Mouse (Mus musculus) hindbrain, embryonic 12.5 days (tissue): ENCODE results near the gene Hadhb. TPM values are rescaled to one million over a fixed set of nuclear protein-coding genes. Genes with fewer than 3 reads are reported as not detected.

Experiments
- ATAC-seq: fragments of 200-750 bp; cut with Nextera tagmentation; 2 replicates; pipeline ENCODE4 v1.8.0; 2017; ENCODE audit warnings: moderate TSS enrichment; ENCODE audit not compliant: low FRiP score
- H3K27ac ChIP-seq: fragments of 300-500 bp; sonication (generic); 2 replicates; pipeline ENCODE4 v1.5.1; 2016; ENCODE audit warnings: mild to moderate bottlenecking
- H3K27me3 ChIP-seq: fragments of 300-500 bp; sonication (generic); 2 replicates; pipeline ENCODE4 v1.6.1; 2016; ENCODE audit warnings: mild to moderate bottlenecking
- H3K36me3 ChIP-seq: fragments of 300-500 bp; sonication (generic); 2 replicates; pipeline ENCODE4 v1.6.1; 2016; ENCODE audit warnings: mild to moderate bottlenecking
- H3K4me1 ChIP-seq: fragments of 300-500 bp; sonication (generic); 2 replicates; pipeline ENCODE4 v1.6.1; 2016
- H3K4me2 ChIP-seq: fragments of 300-500 bp; sonication (generic); replicated peaks from 2 replicates; pipeline ENCODE4 v1.6.1; 2016; ENCODE audit warnings: mild to moderate bottlenecking
- H3K4me3 ChIP-seq: fragments of 300-500 bp; sonication (generic); 2 replicates; pipeline ENCODE4 v1.5.1; 2016; ENCODE audit warnings: mild to moderate bottlenecking
- H3K9ac ChIP-seq: fragments of 300-500 bp; sonication (generic); 2 replicates; pipeline ENCODE4 v1.6.1; 2016; ENCODE audit warnings: mild to moderate bottlenecking, moderate library complexity
- H3K9me3 ChIP-seq: fragments of 300-500 bp; sonication (generic); replicated peaks from 2 replicates; pipeline ENCODE4 v1.6.1; 2016; ENCODE audit warnings: mild to moderate bottlenecking
- whole genome bisulfite sequencing: fragments of 180-500 bp; shearing (Covaris S2); methylation state at CpG from one replicate; pipeline ENCODE4 v1.1.7; 2016; 5-methylcytosine and 5-hydroxymethylcytosine counted together
- polyA plus RNA-seq: library from polyadenylated mRNA; unstranded; fragments of >200 nt; fragmentation: Nextera tagmentation; extraction: Ambion mirVana; gene quantifications from 2 replicates; pipeline ENCODE4 v1.2.1, GENCODE M21; 2016

Gene Hadhb
- polyA plus RNA-seq, 1 experiment from 2014 or later = 84.8 TPM

- peak; percentile 73 for ATAC-seq
- no peak overlapping the region for H3K27ac ChIP-seq
- H3K4me1 ChIP-seq = peaks cover 43% of the 10 kb centered on the region
- H3K9ac ChIP-seq = peak overlapping the region; percentile 66
- H3K36me3 ChIP-seq = peaks cover 40% of the 10 kb centered on the region
- no peaks in the 10 kb centered on the region for H3K9me3 ChIP-seq
- peak overlapping the region; percentile 69 for H3K4me2 ChIP-seq
- H3K4me3 ChIP-seq = peak overlapping the region; percentile 44
- 1% methylated on average over 100 of the region's 103 CpGs for WGBS
- peaks cover 32% of the 10 kb centered on the region for H3K27me3 ChIP-seq
Observed at GRCm38 (mm10) chr5:30113881-30114760, 40.9 kb upstream of the Hadhb start.

- peaks cover 32% of the 10 kb centered on the region for H3K27me3 ChIP-seq
- peak overlapping the region; percentile 44 for H3K4me3 ChIP-seq
- H3K27ac ChIP-seq = no peak overlapping the region
- WGBS = 3% methylated on average over 28 of the region's 28 CpGs
- H3K36me3 ChIP-seq = peaks cover 46% of the 10 kb centered on the region
- H3K4me2 ChIP-seq = peak overlapping the region; percentile 69
- peak overlapping the region; percentile 66 for H3K9ac ChIP-seq
- ATAC-seq = no peak; the same call in 1 of the 2 replicates
- peaks cover 38% of the 10 kb centered on the region for H3K4me1 ChIP-seq
- H3K9me3 ChIP-seq = no peaks in the 10 kb centered on the region
Observed at GRCm38 (mm10) chr5:30114761-30115140, 40.3 kb upstream of the Hadhb start.

GRCm38 (mm10) chr5:30115718-30116117 is 39.3 kb upstream of the Hadhb start:
- H3K27ac ChIP-seq = no peak overlapping the region
- H3K9me3 ChIP-seq = no peaks in the 10 kb centered on the region
- H3K27me3 ChIP-seq = peaks cover 32% of the 10 kb centered on the region
- no peak overlapping the region for H3K4me3 ChIP-seq
- H3K9ac ChIP-seq = no peak overlapping the region
- 35% methylated on average over 10 of the region's 10 CpGs for WGBS
- H3K36me3 ChIP-seq = peaks cover 55% of the 10 kb centered on the region
- H3K4me1 ChIP-seq = peaks cover 28% of the 10 kb centered on the region
- ATAC-seq = no peak
- no peak overlapping the region for H3K4me2 ChIP-seq

GRCm38 (mm10) chr5:30118018-30118417 is 37.0 kb upstream of the Hadhb start:
- no peak overlapping the region for H3K27ac ChIP-seq
- H3K4me1 ChIP-seq = peaks cover 18% of the 10 kb centered on the region
- H3K27me3 ChIP-seq = peaks cover 21% of the 10 kb centered on the region
- peaks cover 78% of the 10 kb centered on the region for H3K36me3 ChIP-seq
- H3K4me2 ChIP-seq = no peak overlapping the region
- 87% methylated on average over 1 of the region's 1 CpGs for WGBS
- no peaks in the 10 kb centered on the region for H3K9me3 ChIP-seq
- no peak for ATAC-seq
- H3K4me3 ChIP-seq = no peak overlapping the region
- H3K9ac ChIP-seq = no peak overlapping the region

- H3K9ac ChIP-seq = no peak overlapping the region
- H3K4me1 ChIP-seq = peaks cover 8% of the 10 kb centered on the region
- ATAC-seq = no peak
- peaks cover 9% of the 10 kb centered on the region for H3K27me3 ChIP-seq
- H3K4me3 ChIP-seq = no peak overlapping the region
- H3K27ac ChIP-seq = no peak overlapping the region
- H3K36me3 ChIP-seq = peaks cover 85% of the 10 kb centered on the region
- no peak overlapping the region for H3K4me2 ChIP-seq
- no peaks in the 10 kb centered on the region for H3K9me3 ChIP-seq
- 92% methylated on average over 6 of the region's 6 CpGs for WGBS
Observed at GRCm38 (mm10) chr5:30119163-30119562, 35.9 kb upstream of the Hadhb start.

- peaks cover 93% of the 10 kb centered on the region for H3K36me3 ChIP-seq
- H3K9me3 ChIP-seq = no peaks in the 10 kb centered on the region
- no peak for ATAC-seq
- H3K27me3 ChIP-seq = no peaks in the 10 kb centered on the region
- no peak overlapping the region for H3K27ac ChIP-seq
- WGBS = 86% methylated on average over 7 of the region's 7 CpGs
- no peak overlapping the region for H3K4me3 ChIP-seq
- H3K4me2 ChIP-seq = no peak overlapping the region
- H3K4me1 ChIP-seq = no peaks in the 10 kb centered on the region
- H3K9ac ChIP-seq = no peak overlapping the region
Observed at GRCm38 (mm10) chr5:30120106-30120505, 34.9 kb upstream of the Hadhb start.

- no peaks in the 10 kb centered on the region for H3K4me1 ChIP-seq
- no peak overlapping the region for H3K4me2 ChIP-seq
- no peak for ATAC-seq
- 91% methylated on average over 6 of the region's 6 CpGs for WGBS
- H3K9ac ChIP-seq = no peak overlapping the region
- H3K27ac ChIP-seq = no peak overlapping the region
- H3K4me3 ChIP-seq = no peak overlapping the region
- peaks cover 95% of the 10 kb centered on the region for H3K36me3 ChIP-seq
- no peaks in the 10 kb centered on the region for H3K9me3 ChIP-seq
- H3K27me3 ChIP-seq = no peaks in the 10 kb centered on the region
Observed at GRCm38 (mm10) chr5:30122481-30122880, 32.6 kb upstream of the Hadhb start.

- no peak overlapping the region for H3K27ac ChIP-seq
- H3K4me1 ChIP-seq = no peaks in the 10 kb centered on the region
- ATAC-seq = no peak; the same call in 1 of the 2 replicates
- H3K36me3 ChIP-seq = peaks cover 92% of the 10 kb centered on the region
- H3K27me3 ChIP-seq = no peaks in the 10 kb centered on the region
- no peaks in the 10 kb centered on the region for H3K9me3 ChIP-seq
- no peak overlapping the region for H3K9ac ChIP-seq
- WGBS = 43% methylated on average over 5 of the region's 5 CpGs
- H3K4me3 ChIP-seq = no peak overlapping the region
- H3K4me2 ChIP-seq = no peak overlapping the region
Observed at GRCm38 (mm10) chr5:30125587-30125986, 29.5 kb upstream of the Hadhb start.

- H3K9ac ChIP-seq = no peak overlapping the region
- H3K36me3 ChIP-seq = peaks cover 87% of the 10 kb centered on the region
- no peak overlapping the region for H3K4me3 ChIP-seq
- H3K27ac ChIP-seq = no peak overlapping the region
- WGBS = 92% methylated on average over 7 of the region's 7 CpGs
- ATAC-seq = no peak
- H3K27me3 ChIP-seq = no peaks in the 10 kb centered on the region
- no peak overlapping the region for H3K4me2 ChIP-seq
- H3K9me3 ChIP-seq = no peaks in the 10 kb centered on the region
- no peaks in the 10 kb centered on the region for H3K4me1 ChIP-seq
Observed at GRCm38 (mm10) chr5:30126756-30127155, 28.3 kb upstream of the Hadhb start.

GRCm38 (mm10) chr5:30127921-30128597 is 27.0 kb upstream of the Hadhb start:
- Histone ChIP-seq H3K9me3 (no peaks in the 10 kb centered on the region), H3K4me3 (no peak overlapping the region), H3K4me2 (no peak overlapping the region), H3K27ac (no peak overlapping the region), H3K36me3 (peaks cover 81% of the 10 kb centered on the region), H3K27me3 (no peaks in the 10 kb centered on the region), H3K9ac (no peak overlapping the region), H3K4me1 (no peaks in the 10 kb centered on the region)
- ATAC-seq = no peak
- WGBS = 93% methylated on average over 13 of the region's 13 CpGs

GRCm38 (mm10) chr5:30128680-30129079 is 26.4 kb upstream of the Hadhb start:
- H3K4me1 ChIP-seq = no peaks in the 10 kb centered on the region
- no peaks in the 10 kb centered on the region for H3K9me3 ChIP-seq
- peaks cover 81% of the 10 kb centered on the region for H3K36me3 ChIP-seq
- H3K9ac ChIP-seq = no peak overlapping the region
- H3K4me3 ChIP-seq = no peak overlapping the region
- H3K27ac ChIP-seq = no peak overlapping the region
- no peak overlapping the region for H3K4me2 ChIP-seq
- ATAC-seq = no peak
- 94% methylated on average over 6 of the region's 6 CpGs for WGBS
- H3K27me3 ChIP-seq = no peaks in the 10 kb centered on the region

GRCm38 (mm10) chr5:30131246-30131645 is 23.8 kb upstream of the Hadhb start:
- no peak overlapping the region for H3K9ac ChIP-seq
- H3K4me3 ChIP-seq = no peak overlapping the region
- WGBS = 94% methylated on average over 4 of the region's 4 CpGs
- H3K27me3 ChIP-seq = no peaks in the 10 kb centered on the region
- H3K27ac ChIP-seq = no peak overlapping the region
- no peak overlapping the region for H3K4me2 ChIP-seq
- H3K4me1 ChIP-seq = no peaks in the 10 kb centered on the region
- ATAC-seq = no peak
- H3K9me3 ChIP-seq = no peaks in the 10 kb centered on the region
- H3K36me3 ChIP-seq = peaks cover 78% of the 10 kb centered on the region
